Mouse (Mus musculus) G1E (cell line): ENCODE measurements around the gene Epb41l5.

Experiments
- CTCF ChIP-seq: IDR thresholded peaks from 2 replicates; pipeline ENCODE4 v1.5.1; 2012; ENCODE audit warnings: low read depth, low read length, inconsistent platforms, mixed read lengths
- GATA1 ChIP-seq: IDR thresholded peaks from 2 replicates; pipeline ENCODE4 v1.6.1; 2012; ENCODE audit warnings: borderline replicate concordance, low read length, inconsistent platforms, mixed read lengths
- POLR2AphosphoS5 ChIP-seq: IDR thresholded peaks from 2 replicates; pipeline ENCODE4 v1.6.1; 2012; ENCODE audit warnings: low read depth, low read length, inconsistent platforms; ENCODE audit not compliant: insufficient replicate concordance

DNA sequence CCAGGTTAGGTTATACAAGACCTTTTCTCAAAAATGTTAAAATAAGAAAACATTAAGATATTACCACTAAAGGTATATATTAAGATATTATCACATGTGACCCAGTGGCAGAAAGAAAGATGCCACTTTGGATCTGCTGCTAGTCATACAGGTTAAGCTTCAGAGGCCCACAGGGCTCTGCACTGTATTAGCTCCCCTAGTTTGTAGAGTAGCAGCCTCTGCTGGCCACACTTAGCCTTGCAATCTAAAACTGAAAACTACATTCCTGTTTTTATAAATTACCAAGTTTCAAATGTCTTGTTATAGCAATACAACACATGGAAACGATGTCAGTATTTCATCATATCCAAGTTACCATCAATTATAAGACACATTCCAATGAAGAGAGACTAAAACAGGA lies 26.2 kb upstream of the Epb41l5 start:
- TF ChIP-seq CTCF (peak; percentile 83), GATA1 (no peak), POLR2AphosphoS5 (no peak)
